Mouse (Mus musculus) embryonic fibroblast, embryonic 13.5 days (primary cell): Measurements from ENCODE around the gene Npas3.

Source experiments
- CTCF ChIP-seq: IDR thresholded peaks from 2 replicates; pipeline ENCODE4 v1.5.1; 2011; ENCODE audit warnings: mild to moderate bottlenecking, control low read depth, low read length, moderate library complexity, borderline replicate concordance; ENCODE audit not compliant: insufficient read depth
- POLR2A ChIP-seq: IDR thresholded peaks from 2 replicates; pipeline ENCODE4 v1.6.1; 2011; ENCODE audit warnings: low read depth, mild to moderate bottlenecking, control low read depth, low read length, moderate library complexity

DNA sequence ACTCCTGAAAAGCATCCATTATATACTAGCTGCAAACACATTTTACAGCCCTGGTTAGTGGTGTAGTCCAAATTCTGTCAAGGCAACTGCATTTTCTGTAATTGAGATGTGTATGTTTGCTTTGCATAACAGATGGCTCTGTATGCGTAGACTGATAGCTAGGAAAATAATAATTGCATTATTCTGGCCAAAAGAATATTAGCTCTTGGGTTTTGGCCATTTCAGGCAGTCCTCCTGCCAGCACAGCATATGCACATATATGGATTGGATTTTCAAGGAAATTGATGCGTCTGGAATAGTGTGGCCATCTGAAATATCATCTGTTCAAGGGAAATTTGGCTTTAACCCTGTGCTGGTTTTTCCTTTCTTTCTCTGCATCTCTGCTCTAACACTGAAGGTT lies 584.9 kb downstream of the Npas3 start:
- no peak for TF ChIP-seq POLR2A
- TF ChIP-seq CTCF = no peak
